Mouse (Mus musculus) olfactory bulb, adult 2 months (tissue): ENCODE measurements around the gene Ap5b1.

Experiments
- CTCF ChIP-seq: fragments of 200-500 bp; IDR thresholded peaks from 2 replicates; pipeline ENCODE4 v1.5.1; 2012; ENCODE audit warnings: low read depth, mild to moderate bottlenecking, low read length, moderate library complexity; ENCODE audit not compliant: insufficient read depth
- POLR2A ChIP-seq: fragments of 200-500 bp; IDR thresholded peaks from 2 replicates; pipeline ENCODE4 v1.6.1; 2012; ENCODE audit warnings: mild to moderate bottlenecking, low read depth, low read length, moderate library complexity; ENCODE audit not compliant: insufficient read depth

DNA sequence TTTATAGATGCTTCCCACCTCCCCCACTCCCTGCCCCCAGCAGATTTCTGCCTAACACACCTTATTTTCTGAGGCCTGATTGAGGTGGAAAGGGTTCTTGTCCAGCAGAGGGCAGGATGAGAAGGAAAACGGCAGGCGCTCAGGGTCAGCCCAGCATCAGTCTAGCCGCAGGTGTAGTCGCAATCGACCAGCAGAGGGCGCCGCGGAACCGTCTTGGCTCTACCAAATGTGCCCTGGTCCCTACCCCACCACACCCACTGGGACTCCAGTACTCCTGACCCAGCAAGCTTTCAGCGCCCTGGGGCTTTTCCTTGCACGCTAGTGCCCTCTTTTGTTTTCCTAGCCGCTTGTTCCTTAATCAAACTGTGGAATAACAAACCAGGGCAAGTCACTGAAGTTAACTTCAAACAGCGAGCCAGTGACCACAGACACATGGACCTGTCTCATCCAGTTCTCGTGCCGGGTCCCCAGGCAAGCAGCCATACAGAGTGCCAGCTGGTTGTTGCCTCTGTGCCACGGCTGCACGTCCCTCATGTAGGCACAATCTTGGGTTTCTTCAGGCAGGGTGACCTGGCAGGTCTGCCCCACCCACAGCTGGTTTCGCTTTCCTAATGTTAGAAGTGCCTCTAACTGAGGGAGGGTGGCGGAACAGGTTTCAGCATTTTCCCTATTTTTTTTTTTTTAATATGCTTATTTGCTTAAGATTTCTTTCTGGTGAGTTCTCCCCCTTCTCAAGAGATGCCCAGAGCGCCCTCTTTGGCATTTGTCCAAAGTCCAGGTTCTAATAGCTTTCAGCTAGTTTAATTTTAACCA, 38.3 kb upstream of the Ap5b1 start:
- TF ChIP-seq POLR2A = no peak
- TF ChIP-seq CTCF = peak; percentile 92
